Mouse (Mus musculus): ENCODE measurements around the gene Hpd.
A peak's percentile ranks its signal among the peaks of the same experiment; 100 is the strongest.

Hpd gene

DNA sequence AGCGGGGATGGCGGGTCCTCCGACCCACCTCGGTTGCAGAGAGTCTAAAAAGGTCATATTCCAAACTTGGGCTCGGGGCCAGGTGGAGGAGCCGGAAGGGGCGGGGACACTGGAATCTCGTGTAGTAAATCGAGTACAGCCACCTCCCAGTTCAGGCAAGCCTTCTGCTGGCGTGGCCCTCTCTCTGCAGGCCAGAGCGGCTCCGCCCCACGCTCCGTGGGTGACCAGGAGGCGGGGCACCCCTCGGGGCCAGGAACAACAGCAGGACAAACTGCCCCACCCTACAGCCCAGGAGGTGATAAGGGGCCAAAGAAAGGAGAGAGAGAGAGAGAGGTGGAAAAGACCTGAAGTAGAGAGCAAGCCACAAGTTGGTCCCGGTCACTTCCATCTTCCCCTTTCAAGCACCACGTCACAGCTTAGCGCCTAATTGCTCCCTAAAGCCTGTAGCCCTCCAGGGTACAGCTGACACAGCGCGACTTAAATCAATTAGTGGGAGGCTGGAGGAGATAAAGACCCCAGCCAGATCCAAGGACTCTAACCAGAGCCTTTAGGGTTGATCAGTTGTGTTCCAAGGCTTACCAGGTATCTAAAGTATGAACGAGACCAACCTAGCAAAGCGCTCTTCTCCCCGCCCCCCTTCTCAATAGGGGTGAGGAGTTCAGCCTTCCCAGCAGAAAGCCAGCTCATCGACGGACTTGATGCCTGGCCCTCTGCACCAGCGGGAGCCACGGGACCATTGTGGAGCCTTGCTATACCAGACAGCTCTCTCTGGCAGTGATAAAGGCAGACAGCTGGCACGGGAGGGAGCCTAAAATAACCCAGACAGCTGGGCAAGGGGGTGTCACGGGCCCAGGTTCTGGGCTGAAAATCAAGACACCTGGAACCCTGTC lies 46.8 kb downstream of the Hpd start:
- DNase-seq (ENCODE audit: low spot score in 2 of 2), result peak in 1 of 2 experiments; percentile 79

DNA sequence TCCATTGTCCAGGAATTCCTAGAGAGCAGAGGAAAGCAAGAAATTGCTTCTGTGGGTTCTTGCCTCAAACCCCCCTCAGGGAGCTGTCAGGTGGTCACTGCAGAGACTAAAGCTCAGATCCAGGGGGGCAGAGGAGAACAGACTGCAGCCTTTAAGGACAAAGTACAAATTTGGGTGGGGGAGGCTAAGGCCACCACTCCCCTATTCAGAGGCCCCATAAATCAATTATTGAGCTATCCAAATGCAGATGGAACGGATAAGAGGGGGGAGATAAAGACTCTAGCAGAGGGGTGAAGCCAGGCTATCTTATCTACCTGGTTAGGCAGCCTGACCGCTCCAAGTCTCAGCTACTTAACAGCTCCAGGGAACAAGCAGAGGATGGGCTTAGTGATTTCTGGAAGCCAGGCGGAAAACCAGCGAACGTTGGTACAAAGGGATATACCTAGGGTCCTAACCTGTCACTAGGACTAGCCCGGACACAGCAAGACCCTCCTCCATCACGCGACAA lies 47.6 kb downstream of the Hpd start:
- no peak for DNase-seq (ENCODE audit: low spot score in 2 of 2)

DNA sequence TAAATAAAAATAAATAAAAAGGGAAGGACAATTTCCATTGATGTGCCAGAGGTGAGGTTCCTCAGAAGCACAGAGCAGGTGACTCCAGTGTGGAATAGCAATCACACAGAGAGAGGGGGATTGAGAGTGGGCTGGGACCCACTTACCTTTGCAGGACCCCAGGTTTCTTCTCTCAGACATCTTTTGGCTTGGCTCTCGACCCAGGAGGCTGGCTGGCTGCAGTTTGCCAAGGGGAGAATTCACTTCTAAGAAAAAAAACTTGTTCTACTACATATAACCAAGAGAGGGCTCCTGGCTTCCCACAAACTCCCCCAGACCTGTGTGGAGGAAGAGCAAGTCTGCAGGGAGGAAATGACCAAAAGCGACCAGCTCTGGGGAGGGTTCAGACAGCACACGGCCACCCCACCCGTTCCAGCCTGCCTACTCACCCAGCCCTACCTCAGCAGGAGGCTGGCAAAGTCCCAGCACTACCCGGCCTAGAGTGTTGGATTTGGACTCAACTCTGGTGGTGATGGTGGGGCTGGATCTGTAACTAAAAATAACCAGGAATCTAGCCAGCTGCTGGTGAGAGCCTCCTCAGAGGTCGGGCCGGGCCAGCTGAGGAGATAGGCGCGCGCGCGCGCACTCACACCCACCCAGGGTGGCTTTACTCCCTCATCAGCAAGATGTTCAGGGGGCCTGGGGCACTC lies 48.2 kb downstream of the Hpd start:
- DNase-seq (ENCODE audit: low spot score in 2 of 2), result peak in 1 of 2 experiments; percentile 62

DNA sequence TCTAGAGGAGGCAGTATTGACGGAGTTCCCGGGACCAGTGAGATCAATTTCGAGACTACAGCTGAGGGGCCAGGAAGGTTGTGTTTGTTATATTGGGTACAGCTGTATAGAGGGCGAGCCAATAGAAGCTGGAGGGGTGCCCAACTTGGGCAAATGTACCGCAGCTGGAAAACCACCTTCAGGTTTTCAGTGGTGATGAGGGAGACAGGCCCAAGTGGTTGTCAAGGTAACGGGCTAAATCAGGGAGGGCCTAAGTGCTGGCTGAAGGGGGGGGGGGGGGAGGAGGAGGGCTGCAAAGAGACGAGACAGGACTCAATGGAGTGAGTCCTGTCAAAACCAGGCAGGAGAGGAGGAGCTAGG lies 48.8 kb downstream of the Hpd start:
- no peak for DNase-seq (ENCODE audit: low spot score in 2 of 2)

DNA sequence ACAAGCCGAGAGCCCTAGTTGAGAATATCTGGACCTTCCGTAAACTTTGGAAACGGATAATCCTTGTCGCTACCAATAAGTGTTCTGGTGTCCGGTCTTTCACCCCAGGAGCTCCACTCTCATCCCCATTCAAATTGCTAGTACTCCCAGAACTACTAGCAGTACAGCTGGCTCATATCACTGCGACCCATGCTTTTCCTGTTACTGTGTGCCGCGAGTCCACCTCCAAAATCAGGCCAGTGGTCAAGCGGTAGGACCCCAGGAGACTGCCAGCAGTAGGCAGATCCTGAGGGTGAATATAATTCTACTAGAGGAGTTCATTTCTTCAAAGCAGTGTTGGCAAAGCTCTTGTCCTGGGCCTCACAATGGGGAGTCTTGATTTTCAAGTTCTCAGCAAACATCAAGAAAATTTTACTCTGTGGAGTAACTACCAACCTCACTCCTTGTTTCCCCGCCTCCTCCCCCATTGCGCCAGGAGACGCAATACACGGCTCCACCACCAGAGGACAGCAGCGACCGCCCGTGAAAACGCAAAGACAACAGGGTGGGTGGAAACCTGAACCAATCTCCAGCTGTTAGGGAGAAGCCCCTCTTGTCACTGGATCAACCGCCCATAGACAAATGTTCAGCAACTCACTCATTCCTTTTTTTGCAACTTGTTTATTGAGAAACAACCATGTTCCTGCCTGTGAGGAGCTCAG lies 49.3 kb downstream of the Hpd start:
- DNase-seq (ENCODE audit: low spot score in 2 of 2), result peak in 1 of 2 experiments; percentile 94

DNA sequence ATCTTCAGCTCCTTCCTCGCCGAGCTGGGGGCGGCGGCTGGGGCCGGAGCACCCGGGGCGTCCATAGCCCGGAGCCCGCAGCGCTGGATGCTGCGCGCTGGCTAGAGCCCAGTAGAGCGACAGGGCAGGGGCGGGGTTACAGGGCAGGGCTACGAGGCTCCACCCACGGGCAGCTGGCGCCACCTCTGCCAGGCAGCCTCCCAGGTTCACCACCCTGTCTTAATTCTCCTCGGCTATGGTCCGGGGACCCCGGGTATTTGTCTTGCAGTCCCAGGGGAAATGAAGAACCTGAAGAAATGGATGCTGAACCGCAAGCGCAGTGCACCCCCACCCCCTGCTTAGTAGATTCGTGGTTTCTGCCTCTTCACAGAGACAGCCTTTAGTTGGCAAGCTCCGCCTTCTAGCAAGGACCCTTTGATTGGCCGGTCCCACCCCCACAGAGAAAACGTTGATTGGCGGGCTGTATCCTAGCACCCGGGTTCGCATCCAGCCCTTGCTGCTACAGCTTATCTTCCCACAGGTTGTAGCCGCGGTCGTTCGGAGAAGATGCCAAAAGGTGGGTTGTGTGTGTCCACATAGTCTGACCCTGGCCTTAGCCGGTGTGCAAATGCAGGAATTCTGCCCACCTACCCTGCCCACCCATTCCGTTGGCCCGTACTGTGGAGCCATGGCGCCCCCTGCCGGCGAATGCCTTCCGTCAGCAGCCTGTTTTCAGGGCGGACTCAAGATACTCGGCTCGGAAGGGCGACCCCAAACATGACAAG lies 50.0 kb downstream of the Hpd start, which contains the start of gene Rhof:
Rhof (minus strand) TSS at position 385 of the 764 bp plus-strand sequence.
- DNase-seq (ENCODE audit: low spot score in 2 of 2), result peak in 1 of 2 experiments; percentile 86

DNA sequence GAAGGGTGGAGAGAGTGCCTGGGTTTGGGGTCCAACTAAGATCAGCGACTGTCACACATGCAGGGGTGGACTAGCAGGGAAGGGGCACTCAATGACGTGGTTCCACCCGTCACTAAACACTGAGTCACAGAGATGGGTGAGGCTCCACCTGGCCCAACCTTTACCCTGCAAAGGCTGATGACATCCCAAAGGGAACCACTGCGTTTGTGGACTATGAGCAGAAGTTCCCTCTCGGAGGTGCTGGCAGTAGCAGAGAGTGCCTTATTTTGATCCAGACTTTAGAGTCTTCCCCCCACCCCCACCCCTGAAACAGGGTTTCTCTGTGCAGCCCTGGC lies 51.7 kb downstream of the Hpd start:
- DNase-seq (ENCODE audit: low spot score in 2 of 2), result no peak

DNA sequence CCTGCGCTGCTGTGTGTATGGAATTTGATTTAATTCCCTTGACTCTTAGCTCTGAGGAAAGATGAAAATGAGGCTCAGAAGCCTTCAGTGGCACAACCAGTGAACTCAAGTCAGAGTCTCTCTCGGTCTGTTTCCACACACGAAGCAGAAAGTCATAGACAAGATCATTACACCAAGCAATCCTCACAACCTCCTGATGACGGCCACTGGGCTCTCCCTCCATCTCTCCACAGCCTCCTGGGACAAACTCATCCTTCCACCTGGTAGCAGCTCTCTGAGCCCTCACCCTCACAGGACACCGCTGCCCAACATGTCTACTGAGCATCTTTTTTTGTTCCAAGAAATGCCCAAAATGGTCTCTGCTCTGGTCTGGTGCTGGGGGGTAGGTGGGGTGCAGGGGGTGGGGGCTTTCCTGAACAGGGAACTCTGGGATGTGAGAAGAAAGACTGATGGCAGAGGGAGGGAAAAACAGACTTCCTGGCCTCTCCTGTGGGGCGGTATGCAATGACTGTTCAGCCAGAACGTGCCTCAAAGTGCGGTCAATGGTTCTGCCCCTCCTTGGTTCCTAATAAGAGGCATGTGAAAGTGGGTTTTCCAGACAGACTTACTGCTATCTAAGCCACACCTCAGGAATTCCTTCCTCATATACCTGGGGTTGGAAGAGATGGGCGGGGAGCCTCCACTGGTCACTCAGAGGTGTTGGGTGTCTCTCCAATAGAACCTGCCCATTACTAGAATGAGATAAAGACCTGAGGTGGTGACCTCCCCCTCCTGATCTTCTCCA lies 52.3 kb downstream of the Hpd start:
- DNase-seq (ENCODE audit: low spot score in 2 of 2), result no peak

DNA sequence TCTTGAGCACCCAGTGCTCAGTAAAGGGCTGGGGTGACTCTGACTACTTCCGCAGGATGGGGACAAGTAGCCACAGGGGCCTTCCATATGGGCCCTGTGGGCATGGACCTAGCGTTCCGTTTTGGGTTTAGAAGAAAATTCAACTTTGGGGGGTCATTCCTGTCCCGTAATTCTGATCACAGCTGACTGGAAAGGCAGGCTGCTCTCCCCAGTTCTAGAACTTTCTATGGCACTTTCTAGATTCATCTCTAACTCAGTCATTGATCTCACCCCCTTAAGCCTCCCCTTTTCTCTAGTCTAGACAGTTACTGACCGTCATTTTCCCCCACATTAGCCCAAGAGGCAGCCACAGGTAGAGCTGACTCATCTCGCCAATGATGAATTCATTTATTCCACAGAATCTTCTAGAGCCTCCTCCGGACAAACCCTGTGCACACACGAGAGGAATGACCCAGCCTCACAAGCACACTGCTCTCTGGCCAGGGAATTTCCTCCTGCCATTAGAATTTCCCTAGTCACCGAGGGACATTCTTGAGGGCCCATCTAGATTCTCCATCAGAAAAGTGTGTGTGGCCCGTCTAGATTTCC lies 53.3 kb downstream of the Hpd start:
- no peak for DNase-seq (ENCODE audit: low spot score in 2 of 2)

DNA sequence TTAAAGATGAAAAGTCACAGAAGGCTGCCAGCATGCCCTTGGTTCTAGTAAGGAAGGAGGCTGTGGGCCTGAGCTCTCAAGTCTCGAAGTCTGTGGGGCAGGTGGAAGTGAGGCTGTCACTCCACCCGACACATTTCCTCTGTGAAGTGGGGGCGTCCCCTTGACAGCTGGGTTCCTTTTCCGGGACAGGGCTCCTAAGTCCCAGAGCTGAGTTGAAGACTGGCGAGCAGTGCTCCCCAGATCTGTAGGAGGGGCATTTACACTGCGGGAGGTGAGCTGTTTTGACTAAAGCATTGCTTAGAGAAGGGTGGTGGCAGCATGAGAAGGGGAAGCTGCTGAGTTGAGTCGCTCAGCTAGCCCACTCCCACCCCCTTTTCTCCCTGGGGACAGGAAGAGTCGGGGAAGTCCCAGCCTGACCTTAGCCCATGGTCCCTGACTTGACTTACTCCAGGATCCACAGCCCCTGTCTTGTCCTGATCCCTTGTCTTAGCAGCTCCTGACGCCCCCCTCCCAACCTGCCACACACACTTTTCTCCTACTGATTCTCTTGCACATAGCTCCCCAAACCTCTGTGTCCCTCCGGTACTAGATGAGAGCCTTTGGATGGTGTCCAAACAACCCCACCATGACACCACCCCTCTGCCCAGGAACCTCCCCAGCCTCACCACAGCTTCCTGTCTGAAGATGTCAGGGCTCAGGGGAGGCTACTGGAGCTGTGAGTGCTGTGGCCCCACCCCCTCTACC lies 53.9 kb downstream of the Hpd start:
- no peak for DNase-seq (ENCODE audit: low spot score in 2 of 2)

DNA sequence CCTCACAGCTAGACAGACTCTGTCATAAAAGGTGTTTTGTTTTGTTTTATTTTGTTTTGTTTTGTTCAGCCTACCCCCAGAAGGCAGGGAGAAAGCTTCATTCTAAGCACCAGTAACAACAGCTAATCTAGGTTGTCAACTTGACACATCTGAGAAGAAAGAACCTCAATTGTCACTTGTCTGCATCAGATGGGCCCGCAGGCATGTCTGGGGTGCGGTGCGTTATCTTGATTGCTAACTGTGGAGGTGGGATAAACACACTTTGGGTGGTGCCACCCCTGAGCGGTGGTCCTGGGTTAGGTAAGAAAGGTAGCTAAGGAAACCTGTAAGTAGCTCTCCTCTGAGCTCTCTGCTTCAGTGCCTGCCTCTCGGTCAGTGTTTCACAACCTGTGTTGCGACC lies 55.5 kb downstream of the Hpd start:
- DNase-seq (ENCODE audit: low spot score in 2 of 2), result no peak

DNA sequence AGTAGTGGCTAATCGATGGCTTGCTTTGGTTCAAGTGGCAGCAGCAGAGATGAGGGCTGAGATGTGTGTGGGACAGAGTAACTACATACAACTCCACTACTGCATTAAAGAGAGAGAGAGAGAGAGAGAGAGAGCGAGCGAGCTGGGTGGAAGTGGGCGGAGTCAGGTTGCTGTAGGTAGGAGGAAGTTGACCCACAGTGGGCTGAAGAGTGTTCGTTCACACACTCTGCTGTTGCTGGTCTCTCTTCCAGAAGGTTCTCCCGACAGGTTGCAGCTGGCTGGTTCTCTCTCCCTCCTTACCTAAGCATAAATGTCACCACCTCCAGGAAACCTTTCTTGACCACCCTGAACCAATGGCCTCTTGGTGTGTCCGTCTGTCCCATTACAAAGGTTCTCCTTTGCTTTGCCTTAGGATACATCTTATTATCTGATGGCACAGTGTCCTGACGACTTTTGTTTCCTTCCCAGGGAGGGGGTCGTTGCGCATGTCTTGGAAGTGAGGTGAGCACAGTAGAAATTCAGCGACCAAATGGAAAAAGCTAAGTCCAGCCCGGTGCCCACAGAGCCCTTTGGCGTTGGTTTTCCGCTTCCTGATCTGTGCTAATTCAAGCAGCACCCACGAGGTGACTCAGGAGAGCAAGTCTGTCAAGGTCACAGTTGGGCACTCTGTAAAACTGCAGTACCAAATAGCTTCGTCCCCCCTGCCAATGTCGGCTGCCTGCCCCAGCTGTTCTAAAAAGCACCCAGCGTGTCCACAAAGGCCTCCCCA lies 56.7 kb downstream of the Hpd start:
- no peak for DNase-seq (ENCODE audit: low spot score in 2 of 2)

DNA sequence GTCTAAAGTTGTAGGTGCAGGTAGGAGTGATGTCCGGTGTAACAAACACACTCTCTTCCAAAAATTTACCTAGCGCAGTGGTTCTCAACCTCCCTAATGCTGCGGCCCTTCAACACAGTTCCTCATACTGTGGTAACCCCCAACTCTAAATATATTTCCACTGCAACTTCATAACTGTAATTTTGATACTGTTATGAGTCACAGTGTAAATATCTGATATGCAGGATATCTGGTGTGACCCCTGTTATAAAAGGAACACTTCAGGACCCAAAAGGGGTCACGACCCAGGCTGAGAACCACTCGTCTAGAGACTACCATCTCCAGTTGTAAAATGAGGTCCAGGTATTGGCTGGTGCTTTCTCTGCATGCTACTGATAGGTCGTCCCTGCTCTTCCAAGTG lies 57.4 kb downstream of the Hpd start:
- no peak for DNase-seq (ENCODE audit: low spot score in 2 of 2)

DNA sequence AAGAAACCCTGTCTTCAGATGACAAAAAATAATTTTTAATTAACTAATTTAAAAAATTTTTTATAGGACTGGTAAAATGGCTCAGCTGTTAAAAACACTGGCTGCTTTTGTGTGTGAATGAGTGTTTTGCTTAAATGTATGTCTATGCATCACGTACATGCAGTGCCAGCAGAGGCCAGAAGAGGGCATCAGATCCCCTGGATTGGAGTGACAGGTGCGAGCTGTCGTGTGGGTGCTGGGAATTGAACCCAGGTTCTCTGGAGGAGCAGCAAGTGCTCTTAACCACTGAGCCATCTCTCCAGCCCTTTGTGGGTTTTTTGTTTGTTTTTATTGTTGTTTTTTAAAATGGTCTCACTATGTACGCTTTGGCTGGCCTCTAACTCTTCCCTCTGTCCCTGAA lies 60.3 kb downstream of the Hpd start:
- no peak for DNase-seq (ENCODE audit: low spot score in 2 of 2)

All from left cerebral cortex, adult 9 months (tissue).